Mouse (Mus musculus) forebrain, embryonic 13.5 days (tissue): ENCODE data around the gene Fscn2. TPM values are rescaled to one million over a fixed set of nuclear protein-coding genes. Genes with fewer than 3 reads are reported as not detected.
A peak's percentile ranks its signal among the peaks of the same experiment; 100 is the strongest.

Experiments
- ATAC-seq: fragments of 200-750 bp; cut with Nextera tagmentation; 2 replicates; pipeline ENCODE4 v1.8.0; 2017
- H3K27ac ChIP-seq: fragments of 300-500 bp; sonication (generic); 2 replicates; pipeline ENCODE4 v1.5.1; 2015; ENCODE audit warnings: inconsistent platforms, mild to moderate bottlenecking, moderate library complexity
- H3K27me3 ChIP-seq: fragments of 300-500 bp; sonication (generic); 2 replicates; pipeline ENCODE4 v1.6.1; 2015; ENCODE audit warnings: mild to moderate bottlenecking, inconsistent platforms
- H3K36me3 ChIP-seq: fragments of 300-500 bp; sonication (generic); 2 replicates; pipeline ENCODE4 v1.6.1; 2015; ENCODE audit warnings: mild to moderate bottlenecking, inconsistent platforms; ENCODE audit not compliant: poor library complexity, severe bottlenecking
- H3K4me1 ChIP-seq: fragments of 300-500 bp; sonication (generic); 2 replicates; pipeline ENCODE4 v1.6.1; 2015; ENCODE audit warnings: inconsistent platforms
- H3K4me2 ChIP-seq: fragments of 300-500 bp; sonication (generic); 2 replicates; pipeline ENCODE4 v1.6.1; 2015; ENCODE audit warnings: inconsistent platforms, mild to moderate bottlenecking, moderate library complexity
- H3K4me3 ChIP-seq: fragments of 300-500 bp; sonication (generic); 2 replicates; pipeline ENCODE4 v1.5.1; 2015; ENCODE audit warnings: mild to moderate bottlenecking, inconsistent platforms
- H3K9ac ChIP-seq: fragments of 300-500 bp; sonication (generic); 2 replicates; pipeline ENCODE4 v1.6.1; 2015; ENCODE audit warnings: mild to moderate bottlenecking, inconsistent platforms
- H3K9me3 ChIP-seq: fragments of 300-500 bp; sonication (generic); replicated peaks from 2 replicates; pipeline ENCODE4 v1.6.1; 2016; ENCODE audit warnings: inconsistent platforms
- WGBS: fragments of 180-500 bp; shearing (Covaris S2); methylation state at CpG from one replicate; pipeline ENCODE4 v1.1.7; 2015; 5-methylcytosine and 5-hydroxymethylcytosine counted together
- polyA plus RNA-seq: library from polyadenylated mRNA; unstranded; fragments of >200 nt; fragmentation: Nextera tagmentation; extraction: Ambion mirVana; gene quantifications from 2 replicates; pipeline ENCODE4 v1.2.1, GENCODE M21; 2015

Fscn2 gene
- polyA plus RNA-seq, 1 experiment from 2014 or later: 1.7 TPM

- H3K9ac ChIP-seq: no peak overlapping the region
- no peaks in the 10 kb centered on the region for H3K27me3 ChIP-seq
- H3K27ac ChIP-seq: no peak overlapping the region
- H3K4me1 ChIP-seq: peaks cover 29% of the 10 kb centered on the region
- WGBS: 57% methylated on average over 13 of the region's 13 CpGs
- peaks cover 89% of the 10 kb centered on the region for H3K36me3 ChIP-seq
- no peaks in the 10 kb centered on the region for H3K9me3 ChIP-seq
- ATAC-seq: no peak
- no peak overlapping the region for H3K4me2 ChIP-seq
- H3K4me3 ChIP-seq: no peak overlapping the region
Measured at GRCm38 (mm10) chr11:120373025-120373424, 11.7 kb downstream of the Fscn2 start.

- H3K27ac ChIP-seq: no peak overlapping the region
- H3K9me3 ChIP-seq: no peaks in the 10 kb centered on the region
- no peaks in the 10 kb centered on the region for H3K27me3 ChIP-seq
- no peak overlapping the region for H3K4me2 ChIP-seq
- peaks cover 80% of the 10 kb centered on the region for H3K36me3 ChIP-seq
- peaks cover 34% of the 10 kb centered on the region for H3K4me1 ChIP-seq
- ATAC-seq: no peak
- 81% methylated on average over 23 of the region's 23 CpGs for WGBS
- H3K9ac ChIP-seq: peak overlapping the region; percentile 30
- no peak overlapping the region for H3K4me3 ChIP-seq
Measured at GRCm38 (mm10) chr11:120373820-120374586, 12.7 kb downstream of the Fscn2 start.

GRCm38 (mm10) chr11:120375324-120375723 lies 14.0 kb downstream of the Fscn2 start:
- no peak for ATAC-seq
- Histone ChIP-seq H3K36me3 (peaks cover 71% of the 10 kb centered on the region), H3K27me3 (no peaks in the 10 kb centered on the region), H3K9ac (no peak overlapping the region), H3K27ac (no peak overlapping the region), H3K9me3 (no peaks in the 10 kb centered on the region), H3K4me1 (peaks cover 33% of the 10 kb centered on the region), H3K4me3 (no peak overlapping the region), H3K4me2 (no peak overlapping the region)
- 95% methylated on average over 10 of the region's 10 CpGs for WGBS

- WGBS: 89% methylated on average over 17 of the region's 17 CpGs
- 0 out of 2 replicates have a peak overlapping the region, but pooled peaks have one; percentile 92 for H3K9ac ChIP-seq
- H3K4me3 ChIP-seq: peak overlapping the region; percentile 85; the same call in 1 of the 2 replicates
- peak overlapping the region; percentile 88 for H3K4me2 ChIP-seq
- H3K27ac ChIP-seq: no peak overlapping the region
- H3K27me3 ChIP-seq: no peaks in the 10 kb centered on the region
- no peaks in the 10 kb centered on the region for H3K9me3 ChIP-seq
- H3K36me3 ChIP-seq: peaks cover 71% of the 10 kb centered on the region
- peaks cover 33% of the 10 kb centered on the region for H3K4me1 ChIP-seq
- ATAC-seq: no peak
Measured at GRCm38 (mm10) chr11:120376302-120377160, 15.2 kb downstream of the Fscn2 start.

GRCm38 (mm10) chr11:120377337-120377736 lies 16.0 kb downstream of the Fscn2 start:
- H3K36me3 ChIP-seq: peaks cover 71% of the 10 kb centered on the region
- peaks cover 33% of the 10 kb centered on the region for H3K4me1 ChIP-seq
- H3K27me3 ChIP-seq: no peaks in the 10 kb centered on the region
- peak overlapping the region; percentile 92 for H3K9ac ChIP-seq
- peak overlapping the region; percentile 85 for H3K4me3 ChIP-seq
- 77% methylated on average over 10 of the region's 10 CpGs for WGBS
- peak overlapping the region; percentile 88 for H3K4me2 ChIP-seq
- no peak for ATAC-seq
- H3K9me3 ChIP-seq: no peaks in the 10 kb centered on the region
- H3K27ac ChIP-seq: peak overlapping the region; percentile 10; the same call in 1 of the 2 replicates

- H3K9ac ChIP-seq: peak overlapping the region; percentile 92
- H3K4me3 ChIP-seq: peak overlapping the region; percentile 85
- H3K36me3 ChIP-seq: peaks cover 71% of the 10 kb centered on the region
- WGBS: 3% methylated on average over 39 of the region's 40 CpGs
- H3K27ac ChIP-seq: peak overlapping the region; percentile 58
- no peaks in the 10 kb centered on the region for H3K27me3 ChIP-seq
- peak overlapping the region; percentile 88 for H3K4me2 ChIP-seq
- H3K9me3 ChIP-seq: no peaks in the 10 kb centered on the region
- ATAC-seq: peak; percentile 32
- H3K4me1 ChIP-seq: peaks cover 33% of the 10 kb centered on the region
Measured at GRCm38 (mm10) chr11:120378031-120378610, 16.8 kb downstream of the Fscn2 start.

- Histone ChIP-seq H3K36me3 (peaks cover 71% of the 10 kb centered on the region), H3K9me3 (no peaks in the 10 kb centered on the region), H3K27ac (peak within 1 kb of the TSS; percentile 58), H3K4me3 (peak within 1 kb of the TSS; percentile 85), H3K4me2 (peak within 1 kb of the TSS; percentile 88), H3K4me1 (peaks cover 30% of the 10 kb centered on the region), H3K9ac (peak within 1 kb of the TSS; percentile 92), H3K27me3 (no peaks in the 10 kb centered on the region)
- whole genome bisulfite sequencing: 10% methylated on average over 54 of the region's 54 CpGs
- peak; percentile 90 for ATAC-seq
Measured at GRCm38 (mm10) chr11:120378611-120379540, 17.5 kb downstream of the Fscn2 start, which contains the start of gene Faap100. Faap100 (minus strand) TSS chr11:120378764.

GRCm38 (mm10) chr11:120380271-120380670 lies 18.9 kb downstream of the Fscn2 start:
- H3K36me3 ChIP-seq: peaks cover 71% of the 10 kb centered on the region
- no peak overlapping the region for H3K4me2 ChIP-seq
- no peak overlapping the region for H3K4me3 ChIP-seq
- ATAC-seq: no peak
- no peak overlapping the region for H3K27ac ChIP-seq
- no peaks in the 10 kb centered on the region for H3K27me3 ChIP-seq
- peaks cover 24% of the 10 kb centered on the region for H3K4me1 ChIP-seq
- H3K9me3 ChIP-seq: no peaks in the 10 kb centered on the region
- WGBS: 95% methylated on average over 3 of the region's 3 CpGs
- H3K9ac ChIP-seq: no peak overlapping the region

GRCm38 (mm10) chr11:120381157-120381556 lies 19.8 kb downstream of the Fscn2 start:
- Histone ChIP-seq H3K9me3 (no peaks in the 10 kb centered on the region), H3K4me1 (peaks cover 24% of the 10 kb centered on the region), H3K4me3 (no peak overlapping the region), H3K9ac (no peak overlapping the region), H3K36me3 (peaks cover 71% of the 10 kb centered on the region), H3K27me3 (no peaks in the 10 kb centered on the region), H3K4me2 (no peak overlapping the region), H3K27ac (no peak overlapping the region)
- ATAC-seq: no peak
- 95% methylated on average over 4 of the region's 4 CpGs for WGBS

GRCm38 (mm10) chr11:120382509-120382908 lies 21.2 kb downstream of the Fscn2 start:
- Histone ChIP-seq H3K4me2 (no peak overlapping the region), H3K27ac (no peak overlapping the region), H3K4me1 (peaks cover 13% of the 10 kb centered on the region), H3K36me3 (peaks cover 75% of the 10 kb centered on the region), H3K9ac (no peak overlapping the region), H3K9me3 (no peaks in the 10 kb centered on the region), H3K4me3 (no peak overlapping the region), H3K27me3 (no peaks in the 10 kb centered on the region)
- WGBS: 97% methylated on average over 9 of the region's 9 CpGs
- ATAC-seq: no peak

- H3K36me3 ChIP-seq: peaks cover 76% of the 10 kb centered on the region
- WGBS: 97% methylated on average over 6 of the region's 6 CpGs
- no peaks in the 10 kb centered on the region for H3K4me1 ChIP-seq
- H3K4me3 ChIP-seq: no peak overlapping the region
- no peak overlapping the region for H3K9ac ChIP-seq
- H3K9me3 ChIP-seq: no peaks in the 10 kb centered on the region
- H3K27me3 ChIP-seq: no peaks in the 10 kb centered on the region
- no peak for ATAC-seq
- no peak overlapping the region for H3K27ac ChIP-seq
- no peak overlapping the region for H3K4me2 ChIP-seq
Measured at GRCm38 (mm10) chr11:120386632-120387031, 25.3 kb downstream of the Fscn2 start.
